Mouse (Mus musculus) E14TG2a.4 (cell line): ENCODE measurements around the gene Glis3.

Source experiments
- H3K27me3 ChIP-seq: 2 replicates; pipeline ENCODE4 v1.6.1; 2014; ENCODE audit warnings: low read length, control low read depth; ENCODE audit not compliant: insufficient read depth
- H3K36me3 ChIP-seq: 2 replicates; pipeline ENCODE4 v1.6.1; 2014; ENCODE audit warnings: low read length, control low read depth; ENCODE audit not compliant: insufficient read depth
- H3K4me1 ChIP-seq: replicated peaks from 2 replicates; pipeline ENCODE4 v1.6.1; 2014; ENCODE audit warnings: low read depth, low read length, control low read depth
- H3K4me3 ChIP-seq: replicated peaks from 2 replicates; pipeline ENCODE4 v1.5.1; 2014; ENCODE audit warnings: mild to moderate bottlenecking, low read length
- H3K9me3 ChIP-seq: 2 replicates; pipeline ENCODE4 v1.6.1; 2014; ENCODE audit warnings: low read length, control low read depth
- CTCF ChIP-seq: conservative IDR thresholded peaks from 2 replicates; pipeline ENCODE4 v1.5.1; 2014; ENCODE audit warnings: low read length
- NANOG ChIP-seq: IDR thresholded peaks from 2 replicates; pipeline ENCODE4 v1.6.1; 2014; ENCODE audit warnings: borderline replicate concordance, low read length, mixed read lengths
- POU5F1 ChIP-seq: IDR thresholded peaks from 2 replicates; pipeline ENCODE4 v1.6.1; 2014; ENCODE audit warnings: low read length, borderline replicate concordance

Glis3 gene

GRCm38 (mm10) chr19:28465779-28466178 is 214.1 kb downstream of the Glis3 start:
- Histone ChIP-seq H3K9me3 (no peaks in the 10 kb centered on the region), H3K4me3 (no peak overlapping the region), H3K4me1 (no peaks in the 10 kb centered on the region), H3K27me3 (no peaks in the 10 kb centered on the region), H3K36me3 (no peaks in the 10 kb centered on the region)
- no peak for TF ChIP-seq CTCF
- TF ChIP-seq POU5F1, result no peak
- no peak for TF ChIP-seq NANOG

GRCm38 (mm10) chr19:28454331-28454730 is 225.5 kb downstream of the Glis3 start:
- TF ChIP-seq CTCF (no peak), NANOG (no peak), POU5F1 (no peak)
- Histone ChIP-seq H3K36me3 (no peaks in the 10 kb centered on the region), H3K9me3 (no peaks in the 10 kb centered on the region)

GRCm38 (mm10) chr19:28452951-28453520 is 226.8 kb downstream of the Glis3 start:
- no peak overlapping the region for H3K4me3 ChIP-seq
- TF ChIP-seq NANOG, result no peak
- no peak for TF ChIP-seq CTCF
- no peak for TF ChIP-seq POU5F1
- H3K27me3 ChIP-seq, result no peaks in the 10 kb centered on the region
- no peaks in the 10 kb centered on the region; the same call in 1 of the 2 replicates for H3K4me1 ChIP-seq
- H3K36me3 ChIP-seq, result no peaks in the 10 kb centered on the region
- H3K9me3 ChIP-seq, result no peaks in the 10 kb centered on the region

More at GRCm38 (mm10) chr19:28454331-28454730, 225.5 kb downstream of the Glis3 start:
- Histone ChIP-seq H3K4me1 (no peaks in the 10 kb centered on the region), H3K4me3 (no peak overlapping the region), H3K27me3 (no peaks in the 10 kb centered on the region)

- Histone ChIP-seq H3K36me3 (no peaks in the 10 kb centered on the region), H3K4me3 (no peak overlapping the region), H3K4me1 (no peaks in the 10 kb centered on the region; the same call in 1 of the 2 replicates), H3K9me3 (peaks cover 9% of the 10 kb centered on the region; the same call in 1 of the 2 replicates), H3K27me3 (no peaks in the 10 kb centered on the region)
- TF ChIP-seq NANOG, result no peak
- no peak for TF ChIP-seq POU5F1
- TF ChIP-seq CTCF, result no peak
Measured at GRCm38 (mm10) chr19:28448811-28449210, 231.1 kb downstream of the Glis3 start.

GRCm38 (mm10) chr19:28442161-28442560 is 237.7 kb downstream of the Glis3 start:
- TF ChIP-seq NANOG (no peak), CTCF (no peak), POU5F1 (no peak)

GRCm38 (mm10) chr19:28436457-28437148 is 243.3 kb downstream of the Glis3 start:
- H3K4me3 ChIP-seq, result no peak overlapping the region
- H3K4me1 ChIP-seq, result no peaks in the 10 kb centered on the region
- H3K36me3 ChIP-seq, result no peaks in the 10 kb centered on the region
- no peaks in the 10 kb centered on the region for H3K9me3 ChIP-seq
- no peaks in the 10 kb centered on the region for H3K27me3 ChIP-seq
- no peak for TF ChIP-seq CTCF
- TF ChIP-seq POU5F1, result no peak
- TF ChIP-seq NANOG, result no peak

More at GRCm38 (mm10) chr19:28442161-28442560, 237.7 kb downstream of the Glis3 start:
- peaks cover 9% of the 10 kb centered on the region; the same call in 1 of the 2 replicates for H3K9me3 ChIP-seq
- no peaks in the 10 kb centered on the region for H3K4me1 ChIP-seq
- H3K27me3 ChIP-seq, result no peaks in the 10 kb centered on the region
- no peak overlapping the region for H3K4me3 ChIP-seq
- H3K36me3 ChIP-seq, result no peaks in the 10 kb centered on the region

GRCm38 (mm10) chr19:28428220-28428816 is 251.6 kb downstream of the Glis3 start:
- TF ChIP-seq CTCF (no peak), POU5F1 (no peak), NANOG (no peak)
- Histone ChIP-seq H3K27me3 (no peaks in the 10 kb centered on the region), H3K4me3 (no peak overlapping the region), H3K4me1 (no peaks in the 10 kb centered on the region), H3K36me3 (no peaks in the 10 kb centered on the region), H3K9me3 (no peaks in the 10 kb centered on the region)

GRCm38 (mm10) chr19:28424180-28424579 is 255.7 kb downstream of the Glis3 start:
- H3K4me3 ChIP-seq, result no peak overlapping the region
- no peak for TF ChIP-seq POU5F1
- no peak for TF ChIP-seq NANOG
- no peak for TF ChIP-seq CTCF
- no peaks in the 10 kb centered on the region for H3K9me3 ChIP-seq
- H3K27me3 ChIP-seq, result no peaks in the 10 kb centered on the region
- H3K4me1 ChIP-seq, result no peaks in the 10 kb centered on the region
- H3K36me3 ChIP-seq, result no peaks in the 10 kb centered on the region
